Mouse (Mus musculus) heart, adult 9 months (tissue): ENCODE measurements around the gene Rbfox3.
"Not testable (repeated sequence)": the region's sequence is repeated elsewhere in the genome, so short reads cannot be mapped to it uniquely, and the experiment has no call there.

ENCODE experiments used
- DNase-seq, 2 experiments: peaks; one replicate each; pipeline ENCODE4 v3.0.0; 2022; ENCODE audit warnings: low spot score in 2 of 2

The Rbfox3 gene

DNA sequence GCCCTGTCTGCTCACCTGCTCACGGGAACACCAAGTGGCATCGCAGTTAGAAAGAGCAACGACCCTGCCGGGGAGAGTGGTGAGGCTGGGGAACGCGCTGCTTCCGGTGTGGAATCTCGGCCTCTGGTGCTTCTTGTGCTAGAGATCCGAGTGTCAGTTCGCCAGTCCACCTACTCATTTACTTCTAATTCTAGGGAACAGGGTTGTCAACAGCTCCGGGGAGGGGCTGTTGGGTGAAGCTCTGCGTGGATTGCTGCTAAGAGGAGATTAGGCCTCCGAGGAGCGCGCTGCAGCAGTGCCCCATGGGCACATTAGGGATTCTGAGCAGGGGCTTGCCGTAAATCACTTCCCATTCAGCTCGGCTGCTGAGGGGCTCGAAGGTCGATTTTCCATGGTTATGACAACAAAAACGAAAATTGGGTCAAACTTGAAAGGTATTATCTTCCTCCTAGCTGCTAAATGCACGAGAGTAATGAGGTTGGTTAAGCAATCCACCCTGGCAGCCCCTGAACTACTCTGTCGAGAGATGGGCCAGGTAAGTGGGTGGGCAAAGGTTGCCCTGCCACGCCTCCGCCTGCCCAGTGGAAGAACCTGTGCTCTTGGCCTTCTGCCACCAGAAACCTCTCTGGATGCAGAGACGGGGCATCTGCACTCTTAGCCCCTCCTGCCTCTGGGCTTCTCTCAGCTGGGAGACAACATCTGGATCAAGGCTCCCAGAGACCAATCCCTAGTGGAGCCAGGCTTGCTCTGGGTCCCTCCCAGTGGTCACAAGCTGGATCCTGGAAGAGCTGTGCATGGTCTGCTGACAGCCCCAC lies 85.9 kb downstream of the Rbfox3 start:
- no peak for DNase-seq

DNA sequence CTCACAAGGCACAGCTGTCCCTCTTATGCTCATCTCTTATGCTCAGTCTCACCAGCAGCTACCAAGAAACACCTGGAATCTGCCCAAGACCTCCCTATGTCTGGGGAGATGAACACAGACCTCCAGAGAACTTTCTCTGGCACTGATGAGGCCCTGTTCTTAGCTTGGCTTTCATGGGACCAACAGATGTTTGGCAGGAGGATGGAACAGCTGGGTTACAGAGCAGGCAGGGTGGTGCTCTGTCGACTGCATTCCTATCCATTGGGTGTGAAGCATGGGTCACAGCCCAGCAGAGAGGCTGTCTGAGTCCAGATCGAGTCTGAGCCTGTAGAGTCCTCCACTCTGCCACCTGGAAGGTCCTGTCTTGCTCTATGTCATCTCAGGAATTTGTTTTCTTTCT lies 90.0 kb downstream of the Rbfox3 start:
- DNase-seq, result peak; percentile 41 to 61

DNA sequence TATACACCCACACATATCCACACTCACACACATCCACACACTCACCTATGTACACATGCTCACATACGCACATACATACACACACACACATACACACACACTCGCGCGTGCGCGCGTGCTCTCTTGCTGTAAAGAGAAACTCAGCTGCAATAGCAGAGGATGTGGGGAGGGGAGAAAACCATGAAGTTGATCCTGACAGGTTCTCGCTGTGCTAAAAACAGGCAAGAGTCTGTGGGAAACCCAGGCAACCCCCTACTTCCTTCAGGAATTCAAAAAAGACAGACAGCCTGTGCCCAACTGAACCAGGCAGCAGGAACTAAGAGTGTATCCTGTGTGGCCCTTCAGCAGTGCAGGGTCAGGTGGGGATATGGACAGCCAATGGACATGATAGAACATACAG lies 92.9 kb downstream of the Rbfox3 start:
- DNase-seq, result no peak

DNA sequence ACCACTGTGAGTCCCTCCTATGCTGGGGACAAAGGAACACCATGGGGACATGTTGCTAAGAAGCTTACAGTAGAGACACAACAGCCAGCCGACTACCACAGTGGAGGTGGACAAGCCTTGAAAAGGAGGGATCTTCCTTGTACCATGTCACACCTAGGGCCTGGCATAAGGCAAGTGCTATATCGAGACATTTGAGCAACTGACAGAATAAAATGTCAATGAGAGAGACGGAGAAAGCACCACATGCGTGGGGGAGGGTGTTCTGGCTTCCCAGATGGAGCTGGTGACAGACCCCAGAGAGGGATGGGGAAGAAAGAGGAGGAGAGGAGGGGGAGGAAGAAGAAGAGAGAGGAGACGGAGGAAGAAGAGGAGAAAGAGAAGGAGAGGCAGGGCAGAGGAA lies 96.3 kb downstream of the Rbfox3 start:
- DNase-seq, result no peak

DNA sequence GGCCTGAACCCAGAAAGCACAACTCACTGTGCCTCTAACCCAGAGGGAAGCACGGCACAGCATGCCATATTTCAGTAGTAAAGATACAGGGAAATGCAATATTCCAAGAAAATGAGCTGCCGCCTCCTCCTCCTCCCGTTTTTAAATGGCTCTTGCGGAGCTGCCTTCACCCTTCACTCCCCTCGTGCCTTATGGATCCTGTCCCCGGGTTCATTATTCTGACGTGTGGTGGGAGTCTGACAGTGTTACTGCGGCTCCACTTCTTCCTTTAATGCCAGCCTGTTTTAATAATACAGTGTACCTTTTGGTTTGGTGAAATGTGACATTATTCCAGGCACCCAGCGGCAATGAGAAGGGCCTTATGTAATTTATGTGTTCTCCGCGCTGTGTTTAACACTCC lies 97.5 kb downstream of the Rbfox3 start:
- DNase-seq, result no peak

DNA sequence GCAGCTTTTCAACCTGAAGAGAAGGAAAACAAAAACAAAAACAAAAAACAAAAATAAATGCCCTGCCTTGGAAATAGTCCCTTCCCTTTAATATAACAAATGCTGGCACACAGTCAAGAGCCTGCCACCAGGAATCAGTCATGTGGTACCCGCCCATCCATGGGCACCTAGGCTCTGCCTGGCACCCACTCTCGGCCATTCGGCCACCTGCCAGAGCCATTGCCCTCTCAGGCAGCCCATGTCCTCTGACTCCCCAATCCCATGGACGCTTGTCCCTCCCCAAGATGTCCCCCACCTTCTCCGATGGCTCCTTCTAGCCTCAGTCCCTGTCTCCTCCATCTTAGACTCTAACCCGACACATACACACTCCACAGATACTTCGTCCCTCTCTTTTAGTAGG lies 100.0 kb downstream of the Rbfox3 start:
- no peak for DNase-seq

DNA sequence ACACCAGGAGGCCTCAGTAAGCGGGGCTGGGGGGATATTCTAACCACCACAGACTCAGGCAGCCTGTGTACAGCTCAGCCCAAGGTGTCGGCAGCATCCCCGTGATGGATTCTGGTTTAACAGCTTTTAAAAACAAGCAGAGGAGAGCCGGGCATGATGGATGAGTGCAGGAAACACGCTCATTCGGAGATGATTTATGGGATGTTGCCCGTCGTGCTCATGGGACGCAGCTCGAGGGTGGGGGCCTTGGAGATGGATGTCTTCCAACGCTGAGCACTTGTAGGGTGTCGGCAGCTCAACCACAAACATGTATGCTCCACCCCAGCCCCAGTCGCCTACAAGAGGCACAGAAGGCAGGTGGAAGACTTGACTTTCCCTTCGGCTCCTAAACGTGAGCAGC lies 103.9 kb downstream of the Rbfox3 start:
- DNase-seq, result no peak

DNA sequence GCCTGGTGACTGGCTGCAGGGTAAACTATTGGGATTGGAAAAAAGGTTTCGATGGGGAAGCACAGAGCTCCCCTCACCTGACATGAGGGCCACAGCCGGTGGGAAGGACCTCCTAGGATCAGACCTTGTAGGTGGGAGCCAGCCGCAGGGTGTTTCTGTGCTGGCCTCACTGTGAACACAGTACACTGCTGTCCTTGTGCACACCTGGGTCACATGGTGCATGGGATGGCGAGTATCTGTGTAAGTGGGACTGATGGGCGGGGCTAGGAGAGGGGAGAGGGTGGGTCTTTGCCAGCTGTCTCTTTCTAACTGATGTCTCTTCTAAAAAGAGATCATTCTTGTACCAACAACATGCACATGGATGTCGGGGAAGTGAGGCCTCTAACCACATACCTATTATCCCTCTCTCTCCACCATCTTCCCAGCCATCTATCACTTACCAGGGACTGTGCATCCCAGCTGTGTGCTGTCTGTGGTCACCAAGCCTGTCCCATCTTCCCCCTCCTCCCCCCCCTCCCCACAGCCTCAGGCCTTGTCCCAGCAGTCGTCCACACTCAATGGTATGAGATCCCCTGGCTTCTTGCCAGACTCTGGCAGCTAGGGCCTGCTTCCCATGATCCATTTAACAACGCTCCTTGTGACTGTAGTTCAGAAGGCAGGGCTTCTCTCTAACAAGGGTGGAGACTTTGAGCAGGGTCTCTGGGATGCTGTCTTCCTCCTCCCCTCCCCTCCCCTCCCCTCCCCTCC lies 116.4 kb downstream of the Rbfox3 start:
- DNase-seq, result no peak

DNA sequence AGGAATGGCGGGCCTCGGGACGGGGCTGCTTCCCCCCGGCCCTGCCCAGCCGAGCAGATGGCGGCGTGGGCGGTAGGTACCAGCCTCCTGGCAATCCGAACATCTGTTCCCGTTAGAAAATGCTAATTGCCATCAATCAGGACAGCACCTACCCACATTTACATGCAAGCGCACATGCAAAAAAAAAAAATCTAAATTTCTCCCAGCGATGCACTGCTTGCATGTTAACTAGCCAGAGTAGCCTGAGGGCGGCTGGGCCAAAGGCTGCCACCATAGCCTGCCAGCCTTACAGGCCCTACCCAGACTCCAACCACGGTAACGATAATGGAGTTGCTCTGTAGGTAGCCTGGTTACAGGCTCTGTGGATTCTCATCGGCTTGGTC lies 117.8 kb downstream of the Rbfox3 start:
- DNase-seq, result no peak

DNA sequence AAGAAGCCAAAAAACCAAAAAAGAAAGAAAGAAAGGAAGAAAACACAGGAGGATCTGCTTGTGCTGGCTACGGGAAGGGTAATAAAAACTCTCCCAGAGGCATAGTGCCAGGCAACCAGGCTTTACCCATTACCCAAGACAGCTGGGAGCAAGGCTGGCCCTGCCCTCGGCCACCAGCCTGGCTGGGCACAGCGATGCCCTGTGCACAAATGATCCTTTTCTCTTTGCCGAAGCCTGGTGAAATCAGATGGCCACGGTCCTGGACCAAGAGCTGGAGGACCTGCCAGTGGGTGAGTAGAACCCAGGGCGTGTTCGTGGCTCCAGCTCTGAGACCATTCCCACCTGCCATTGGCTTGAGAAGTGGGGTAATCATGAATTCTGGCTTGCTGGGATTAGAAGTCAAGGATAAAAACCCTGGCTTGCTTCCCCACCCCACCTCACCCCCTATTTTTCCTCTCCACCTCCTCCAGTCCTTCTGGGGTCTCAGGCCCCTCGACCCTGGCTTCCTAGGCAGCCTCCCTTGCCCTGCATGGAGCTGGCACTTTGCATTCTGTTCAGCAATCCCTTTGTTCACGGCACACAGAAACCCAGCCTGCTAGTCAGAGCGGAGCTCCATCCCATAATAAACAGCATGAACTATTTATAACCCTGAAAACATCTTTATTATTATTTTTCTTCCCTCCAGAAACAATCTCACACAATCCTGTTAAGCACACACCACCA lies 118.3 kb downstream of the Rbfox3 start:
- no peak for DNase-seq

DNA sequence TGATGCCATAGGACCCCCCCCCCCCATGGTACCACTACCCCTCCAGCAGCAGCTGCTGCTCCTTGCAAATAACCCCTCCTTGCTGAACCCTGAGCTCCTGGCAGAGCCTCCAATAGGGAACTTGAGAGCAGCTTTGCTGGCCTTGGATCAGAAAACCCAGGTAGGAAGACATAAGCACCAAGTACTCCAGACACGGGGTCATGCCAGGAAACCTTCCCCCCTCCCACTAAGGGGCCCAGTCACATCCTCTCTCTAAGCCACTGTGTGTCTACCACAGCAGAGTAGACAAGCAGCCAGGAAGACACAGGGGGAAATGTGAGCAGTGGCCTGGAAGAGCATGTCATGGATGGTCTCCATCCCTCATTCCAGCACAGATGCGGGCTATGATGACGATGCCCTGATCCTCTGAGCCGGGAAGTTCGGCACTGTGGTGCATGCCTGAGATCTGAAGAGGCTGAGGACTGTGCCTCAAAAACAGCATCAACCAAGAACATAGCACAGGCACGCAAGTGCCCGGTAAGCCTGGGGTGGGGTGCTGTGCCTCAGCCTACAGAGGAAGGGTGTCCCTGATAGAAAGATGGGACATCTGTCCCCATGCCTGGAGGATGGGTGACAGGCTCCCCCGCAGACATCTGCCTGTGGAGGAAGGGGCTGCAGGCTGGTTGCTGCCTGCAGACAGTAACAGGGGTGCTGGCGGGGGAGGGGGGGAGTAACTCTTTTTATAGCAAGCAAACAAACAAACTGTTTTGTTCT lies 119.1 kb downstream of the Rbfox3 start:
- DNase-seq, result no peak

DNA sequence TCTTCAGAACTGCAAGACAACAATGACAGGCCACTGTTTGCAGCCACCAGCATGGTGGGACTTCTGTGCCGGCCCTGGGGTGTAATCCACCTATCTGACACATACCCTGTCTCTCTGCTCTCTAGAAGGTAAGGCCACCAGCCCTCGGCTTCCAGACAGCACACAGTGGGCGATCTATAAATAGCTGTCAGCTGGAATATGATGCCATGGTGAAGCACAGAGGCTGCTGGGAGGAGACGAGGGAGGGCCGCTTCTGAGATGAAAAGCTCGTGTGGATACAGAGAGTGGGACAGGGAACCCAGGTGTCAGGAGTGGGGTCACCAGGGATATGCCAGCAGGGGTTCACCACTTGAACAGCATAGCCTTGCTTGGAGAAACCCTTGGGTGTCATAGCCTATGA lies 120.0 kb downstream of the Rbfox3 start:
- peak in 1 of 2 experiments; percentile 22 for DNase-seq

DNA sequence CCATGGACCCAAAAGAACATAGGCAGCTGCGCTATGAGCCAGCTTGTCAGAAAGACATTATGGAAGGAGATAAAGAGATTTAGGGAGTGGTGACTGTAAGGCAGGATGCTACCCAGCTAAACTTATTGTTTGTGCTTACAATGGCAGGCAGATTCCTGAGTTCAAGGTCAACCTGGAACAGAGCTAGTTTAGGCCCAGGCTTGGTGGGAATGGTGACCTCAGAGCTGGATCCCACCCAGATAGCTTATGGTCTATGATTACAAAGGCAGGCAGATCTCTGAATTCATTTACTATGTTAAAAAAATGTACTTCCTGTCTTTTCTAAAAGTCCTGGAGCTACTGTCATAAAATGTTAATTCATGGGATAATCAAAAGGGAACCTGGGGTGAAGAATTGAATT lies 123.3 kb downstream of the Rbfox3 start:
- no peak for DNase-seq

DNA sequence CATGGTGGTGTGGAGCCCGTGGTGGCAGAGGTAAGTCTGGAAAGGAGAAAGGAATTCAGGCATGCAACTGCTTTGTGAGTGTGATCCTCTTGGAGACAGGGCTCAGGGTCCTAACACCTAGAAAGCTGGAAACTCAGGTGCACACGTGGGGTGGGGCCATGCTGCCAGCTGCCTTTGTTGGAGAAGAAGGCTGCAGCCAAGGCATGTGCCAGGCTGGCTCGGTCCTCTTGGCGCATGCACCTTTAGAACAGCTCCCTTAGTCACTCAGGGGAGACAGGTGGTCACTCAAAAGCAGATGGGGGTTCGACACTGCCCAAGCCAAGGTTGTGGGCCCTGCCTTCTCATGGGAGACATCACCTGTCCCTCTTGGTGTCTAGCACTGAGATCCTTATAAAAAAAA lies 128.7 kb downstream of the Rbfox3 start:
- DNase-seq, result no peak

DNA sequence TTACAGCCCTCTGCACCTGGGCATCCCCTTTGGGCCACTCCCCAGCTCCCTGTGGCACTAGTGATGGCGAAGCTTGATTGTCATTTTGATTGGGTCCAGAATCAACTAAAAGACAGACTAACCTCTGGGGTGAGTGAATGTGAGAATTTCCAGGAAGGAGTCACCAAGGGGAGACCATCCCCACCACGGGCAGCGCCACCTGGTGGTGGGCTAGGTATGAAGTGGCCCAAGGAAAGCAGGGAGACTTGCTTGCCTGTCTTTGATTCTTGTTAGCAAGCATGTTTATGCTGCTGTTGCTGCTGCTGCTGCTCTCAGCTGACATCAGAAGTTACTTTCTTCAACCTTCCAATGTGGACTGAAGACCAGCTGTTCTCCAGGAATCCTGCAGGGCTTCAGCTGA lies 135.6 kb downstream of the Rbfox3 start:
- DNase-seq, result no peak

DNA sequence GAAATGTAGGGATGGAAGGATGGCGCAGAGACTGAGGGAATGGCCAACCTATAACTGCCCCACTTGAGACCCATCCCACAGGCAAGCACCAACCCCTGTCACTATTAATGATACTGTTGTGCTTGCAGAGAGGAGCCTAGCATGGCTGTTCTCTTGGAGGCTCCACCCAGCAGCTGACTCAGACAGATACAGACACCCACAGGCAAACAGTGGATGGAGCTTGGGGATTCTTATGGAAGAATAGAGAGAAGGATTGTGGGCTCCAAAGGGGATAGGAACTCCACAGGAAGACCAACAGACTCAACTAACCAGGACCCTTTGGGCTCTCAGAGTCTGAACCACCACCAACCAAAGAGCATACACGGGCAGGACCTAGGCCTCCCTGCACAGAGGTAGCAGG lies 136.6 kb downstream of the Rbfox3 start:
- DNase-seq, result not testable (repeated sequence)

DNA sequence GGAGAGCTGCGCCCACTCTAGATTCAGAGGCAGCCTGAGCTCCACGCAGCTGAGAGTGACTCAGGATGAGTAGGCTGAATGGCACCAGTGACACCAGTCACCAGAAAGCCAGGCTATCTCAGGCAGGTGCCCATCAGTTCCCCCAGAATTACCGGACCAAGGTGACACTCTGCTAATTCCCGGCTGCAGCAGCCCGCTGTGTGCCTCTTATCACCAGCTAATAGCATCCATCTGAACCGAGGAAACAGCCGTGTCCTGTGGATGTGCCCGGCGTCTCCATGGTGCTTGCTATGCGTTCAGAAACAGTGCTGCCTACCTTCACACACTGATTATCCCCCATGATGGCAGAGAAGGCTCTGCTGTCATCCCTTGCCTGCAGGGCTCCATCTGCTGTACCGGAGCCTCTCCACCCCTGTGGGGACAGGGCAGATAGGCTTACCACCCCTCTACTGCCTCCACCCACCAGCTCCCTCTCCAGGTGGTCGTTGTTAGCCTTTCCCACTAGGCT lies 138.3 kb downstream of the Rbfox3 start:
- no peak for DNase-seq

DNA sequence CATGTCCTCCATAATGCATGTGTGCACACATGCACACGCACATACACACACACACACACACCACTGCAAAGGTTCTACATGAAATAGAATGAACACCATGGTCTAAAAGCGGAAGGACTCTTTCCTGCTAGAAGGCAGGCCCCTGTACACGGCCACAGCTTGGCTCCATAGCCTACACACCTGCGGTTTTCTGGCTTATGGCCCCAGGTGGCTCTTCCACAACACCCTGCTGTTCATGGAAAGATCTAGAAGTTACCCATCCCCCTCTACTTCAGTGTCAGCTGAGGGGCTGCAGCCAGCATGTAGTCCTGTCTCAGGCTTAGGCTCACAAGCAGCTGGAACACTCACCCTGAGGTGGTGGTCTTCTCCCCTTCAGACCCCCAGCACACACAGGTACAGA lies 140.0 kb downstream of the Rbfox3 start:
- DNase-seq, result no peak

DNA sequence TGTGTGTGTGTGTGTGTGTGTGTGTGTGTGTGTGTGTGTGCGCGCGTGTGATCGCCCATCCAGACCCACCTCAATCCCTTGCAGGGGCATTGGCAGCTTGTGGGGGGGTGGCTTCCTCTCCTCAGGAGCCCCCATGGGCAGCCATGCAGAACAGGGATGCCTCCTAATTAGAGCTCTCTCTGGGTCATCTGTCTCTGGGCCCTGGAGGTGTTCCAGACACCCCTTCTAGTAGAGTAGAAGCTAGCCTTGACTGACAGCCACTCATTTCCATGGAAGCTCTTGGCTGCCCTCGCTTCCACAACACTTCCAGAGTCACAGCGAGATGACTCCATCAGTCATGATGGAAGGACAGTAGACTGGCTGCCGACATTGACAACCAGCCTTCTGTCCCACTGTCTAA lies 140.6 kb downstream of the Rbfox3 start:
- no peak for DNase-seq

DNA sequence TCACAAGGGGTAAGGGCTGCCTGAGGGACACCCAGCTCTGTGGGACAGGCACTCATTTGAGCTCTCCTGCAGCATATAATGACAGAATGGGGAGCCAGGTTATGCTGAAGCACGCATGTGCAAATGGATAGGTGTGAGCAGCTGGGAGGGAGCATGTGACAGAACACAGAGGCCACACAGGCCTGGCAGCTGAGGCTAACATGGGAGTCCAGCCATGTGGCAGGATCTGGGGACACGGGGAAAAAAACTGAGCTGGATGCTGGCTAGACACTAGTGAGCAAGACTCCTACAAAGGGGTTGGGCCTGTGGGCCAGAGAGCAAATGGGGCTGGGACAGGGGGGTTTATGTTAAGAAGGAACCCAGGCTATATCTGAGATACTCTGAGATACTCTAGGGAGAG lies 141.9 kb downstream of the Rbfox3 start:
- no peak for DNase-seq

DNA sequence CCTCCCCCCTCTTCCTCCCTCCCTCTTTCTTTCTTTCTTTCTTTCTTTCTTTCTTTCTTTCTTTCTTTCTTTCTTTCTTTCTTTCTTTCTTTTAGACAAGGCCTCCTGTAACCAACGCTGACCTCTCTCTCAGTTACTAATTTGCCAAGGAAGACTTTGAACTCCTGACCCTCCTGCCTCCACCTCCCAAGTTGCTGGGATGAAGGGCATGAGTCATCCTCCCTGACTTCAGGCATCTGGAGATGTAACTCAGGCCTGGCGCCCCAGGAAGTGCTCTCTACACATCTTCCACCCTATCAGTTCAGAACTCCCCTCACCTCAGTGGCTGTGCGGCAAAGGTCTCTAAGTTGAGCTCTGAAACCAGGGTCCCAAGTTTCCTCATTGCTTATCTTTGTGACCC lies 143.0 kb downstream of the Rbfox3 start:
- DNase-seq, result no peak

DNA sequence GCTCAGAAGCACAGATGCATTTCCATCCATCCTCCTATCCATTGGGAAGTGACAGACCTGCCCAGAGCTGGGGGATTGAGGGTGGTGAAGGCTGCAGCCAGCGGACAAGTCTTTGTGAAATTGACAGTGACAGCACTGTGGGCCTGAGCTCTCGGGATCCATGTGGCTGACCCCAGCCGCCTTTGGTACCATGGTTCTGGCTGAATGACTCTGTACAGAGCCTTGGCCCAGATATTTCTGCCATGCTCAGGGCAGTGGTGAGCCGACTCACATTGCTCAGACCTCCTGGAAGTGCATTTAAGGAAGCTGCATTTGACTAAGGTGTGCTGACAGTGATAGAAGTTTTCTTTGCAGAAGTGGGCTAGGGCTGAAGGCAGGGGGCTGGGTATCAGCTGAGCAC lies 144.0 kb downstream of the Rbfox3 start:
- DNase-seq, result no peak
